Mouse (Mus musculus): ENCODE measurements around the gene Cxcr5.

Gene Cxcr5

DNA sequence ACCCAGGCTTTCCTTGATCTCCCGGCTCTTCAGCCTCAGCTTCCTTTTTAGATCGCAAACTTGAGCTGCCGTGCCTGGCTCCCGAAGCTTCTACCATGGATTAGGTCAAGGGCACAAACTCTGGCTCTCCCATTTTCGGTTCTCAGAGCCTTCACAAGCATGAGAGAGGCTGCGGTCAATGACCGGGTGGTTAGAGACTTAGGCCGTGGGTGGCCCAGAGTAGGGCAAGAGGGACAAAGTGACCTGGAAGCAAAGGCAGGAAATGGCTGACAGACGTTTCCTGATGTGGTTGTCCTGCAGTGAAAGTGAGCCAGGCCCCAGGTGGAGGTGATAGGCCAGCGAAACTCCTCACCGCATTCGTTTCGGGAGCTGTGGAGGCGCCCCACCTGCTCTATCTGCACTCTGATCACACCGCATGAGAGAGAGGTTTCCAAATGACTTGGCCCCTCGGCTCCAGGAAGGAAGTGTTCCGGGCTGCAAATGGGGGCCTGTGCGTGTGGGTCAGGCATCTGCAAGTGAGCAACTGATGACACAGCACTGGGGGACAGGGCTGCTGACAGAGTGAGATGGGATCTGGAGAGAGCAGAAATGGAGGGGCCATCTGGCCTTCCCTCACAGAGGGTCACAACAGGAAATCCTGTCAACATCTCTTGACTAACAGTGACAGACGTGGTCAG is 23.9 kb downstream of the Cxcr5 start:
- DNase-seq (ENCODE audit: low read depth, low spot score): no peak

DNA sequence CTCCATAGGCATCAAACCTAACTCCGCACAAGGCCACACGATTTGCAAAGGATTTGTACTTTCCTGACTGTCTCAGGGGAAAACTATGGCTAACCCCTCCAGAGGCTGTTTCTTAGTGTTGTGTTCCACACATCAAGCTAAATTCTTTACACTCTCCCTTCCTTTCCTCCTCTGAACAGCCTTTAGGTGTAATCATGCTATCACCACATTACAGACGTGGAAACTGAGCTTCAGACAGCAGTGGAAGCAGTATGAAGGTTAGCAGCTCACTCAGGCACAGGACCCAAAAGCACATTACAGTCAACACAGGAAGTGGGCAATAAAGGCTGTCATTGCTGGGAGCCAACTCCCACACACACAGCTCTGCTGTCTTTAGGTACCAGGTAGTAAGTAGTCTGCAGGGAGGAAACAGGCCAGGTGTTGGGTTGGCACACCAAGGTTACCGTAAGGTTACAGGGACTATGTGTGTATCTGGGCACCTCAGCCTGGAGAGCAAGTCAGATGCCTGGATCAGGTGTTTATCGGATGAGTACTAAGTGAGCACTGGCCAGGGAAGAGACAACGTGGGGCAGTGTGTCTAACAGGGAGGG is 28.6 kb downstream of the Cxcr5 start:
- DNase-seq (ENCODE audit: low read depth, low spot score): no peak

DNA sequence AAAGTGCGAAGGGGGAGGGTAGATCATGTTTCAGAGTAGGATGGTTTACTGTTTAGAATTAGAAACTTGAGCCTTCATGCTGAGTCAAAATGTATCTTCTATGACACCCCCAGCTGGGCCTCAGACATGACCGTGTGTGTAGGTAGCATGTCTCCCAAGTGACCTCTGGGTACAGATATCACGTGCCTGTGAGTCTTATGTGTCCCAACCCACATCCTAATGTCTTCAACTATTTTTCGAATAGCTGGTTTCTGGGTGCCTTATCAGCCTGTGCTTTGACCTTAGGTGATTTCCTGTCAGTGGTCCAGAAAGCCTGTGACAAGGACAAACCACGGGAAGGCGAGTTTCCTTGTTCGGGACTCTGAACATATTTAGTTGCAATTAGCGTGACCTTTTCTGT is 33.3 kb downstream of the Cxcr5 start:
- DNase-seq (ENCODE audit: low read depth, low spot score): no peak

DNA sequence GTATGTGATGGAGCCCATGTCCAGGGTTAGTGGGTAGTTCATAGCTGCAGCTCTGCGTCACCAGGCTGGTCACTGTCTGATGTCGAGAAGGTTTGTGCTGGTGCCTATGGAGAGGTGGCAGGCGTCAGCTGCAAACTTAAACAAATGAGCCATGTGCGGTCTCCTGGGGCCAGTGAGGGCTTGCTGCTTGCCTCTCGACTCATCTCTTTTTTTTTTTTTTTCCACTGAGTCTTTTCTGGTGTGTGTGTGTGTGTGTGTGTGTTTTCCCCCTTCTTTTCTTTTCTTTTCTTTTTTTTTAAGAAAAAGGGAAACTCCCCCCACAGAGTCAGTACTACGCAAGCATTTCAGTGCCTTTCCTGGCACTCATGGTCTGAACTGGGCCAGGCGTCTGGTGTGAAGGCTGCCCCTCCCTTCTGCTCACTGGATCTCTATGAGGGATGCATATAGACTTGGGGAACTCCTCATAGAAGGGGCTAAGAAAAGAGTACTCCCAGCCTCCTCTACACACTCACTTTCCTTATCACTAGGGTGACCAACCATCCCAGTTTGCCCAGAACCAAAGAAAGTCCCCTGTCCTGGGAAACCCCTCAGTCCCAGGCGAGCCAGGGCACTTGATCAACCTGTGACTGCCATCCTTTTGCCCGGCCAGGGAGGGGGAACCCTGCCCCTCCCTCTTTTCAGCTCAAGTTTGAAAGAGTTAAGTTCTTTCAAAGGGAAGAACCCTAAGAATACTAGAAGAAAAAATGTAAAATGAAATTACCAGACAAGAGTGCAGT is 35.2 kb downstream of the Cxcr5 start:
- no peak for DNase-seq (ENCODE audit: low read depth, low spot score)

DNA sequence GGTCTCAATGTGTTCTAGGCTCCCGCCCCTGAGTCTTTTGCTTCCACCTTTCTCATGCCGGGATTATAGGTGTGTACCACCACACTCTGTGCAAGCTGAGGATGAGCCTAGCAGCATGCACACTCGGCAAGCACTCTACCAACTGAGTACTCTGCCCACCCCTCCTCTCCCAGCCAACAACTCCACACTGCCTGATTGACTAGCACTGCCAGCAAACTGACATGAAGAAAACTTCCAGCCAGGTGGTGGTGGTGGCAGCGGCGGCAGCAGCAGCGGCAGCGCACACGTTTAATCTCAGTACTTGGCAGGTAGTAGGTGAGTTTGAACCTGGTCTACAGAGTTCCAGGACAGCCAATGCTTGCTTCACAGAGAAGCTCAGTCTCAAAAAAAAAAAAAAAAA is 36.1 kb downstream of the Cxcr5 start:
- DNase-seq (ENCODE audit: low read depth, low spot score): no peak

DNA sequence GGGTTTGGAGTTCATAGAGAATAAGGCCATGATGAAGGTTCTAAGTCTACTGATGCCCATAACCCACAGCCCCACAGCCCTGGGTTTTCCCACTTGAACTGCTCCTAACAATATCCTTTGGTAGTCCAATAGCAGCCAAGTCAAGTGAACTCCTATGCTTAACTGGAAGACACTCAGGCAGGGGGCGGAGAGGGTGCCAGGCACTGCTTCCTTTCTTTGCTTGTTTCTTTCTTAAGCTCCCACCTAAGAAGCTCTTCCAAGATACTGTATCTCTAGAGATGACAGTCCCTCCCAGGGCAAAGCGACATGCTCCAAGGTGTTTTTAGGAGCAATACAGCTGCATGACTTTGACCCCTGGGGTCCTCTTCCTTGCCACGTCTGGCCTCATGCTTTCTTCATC is 36.7 kb downstream of the Cxcr5 start:
- no peak for DNase-seq (ENCODE audit: low read depth, low spot score)

DNA sequence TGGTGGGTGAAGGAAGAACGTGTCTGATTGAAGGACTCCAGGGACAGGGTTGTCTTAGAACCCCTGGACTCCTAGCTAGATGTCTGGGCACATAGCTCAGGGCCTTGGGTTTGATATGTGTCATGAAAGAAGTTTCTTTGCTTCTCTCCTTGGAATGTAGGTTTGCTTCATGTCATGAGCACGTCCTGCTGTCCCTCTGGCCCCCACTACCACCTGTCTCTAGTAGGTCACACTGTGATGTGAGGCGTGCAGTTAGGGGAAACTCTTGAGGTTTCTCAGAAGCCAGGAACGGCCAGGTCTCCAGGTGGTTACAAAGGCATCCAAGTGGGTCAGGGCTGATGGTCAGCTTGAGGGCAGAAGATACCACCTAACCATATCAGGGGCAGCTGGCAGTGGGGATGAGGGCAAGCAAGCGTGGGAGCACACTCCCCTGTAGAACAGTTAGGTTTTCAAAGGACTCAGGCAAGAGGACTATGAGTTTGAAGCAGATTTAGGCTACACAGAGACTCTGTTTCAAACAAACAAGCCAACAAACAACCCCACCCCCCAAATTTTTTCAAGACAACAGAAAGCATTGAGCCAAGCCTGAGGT is 37.3 kb downstream of the Cxcr5 start:
- no peak for DNase-seq (ENCODE audit: low read depth, low spot score)

DNA sequence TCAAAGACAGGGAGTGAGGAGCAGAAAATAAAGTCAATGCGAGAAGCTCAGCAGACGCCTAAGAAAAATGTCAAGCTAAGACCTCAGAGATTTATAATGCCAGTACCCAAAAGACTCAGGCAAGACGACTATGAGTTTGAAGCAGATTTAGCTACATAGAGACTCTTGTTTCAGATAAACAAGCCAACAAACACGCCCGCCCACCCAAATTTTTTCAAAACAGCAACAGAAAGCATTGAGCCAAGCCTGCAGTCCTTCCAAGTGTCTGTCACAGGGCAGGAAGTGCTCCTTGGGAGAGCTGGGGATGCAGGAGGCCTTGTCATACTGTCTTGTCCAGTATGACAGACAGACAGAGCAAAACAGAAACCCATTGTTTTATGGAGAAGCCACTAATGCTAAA is 38.0 kb downstream of the Cxcr5 start:
- DNase-seq (ENCODE audit: low read depth, low spot score): no peak

DNA sequence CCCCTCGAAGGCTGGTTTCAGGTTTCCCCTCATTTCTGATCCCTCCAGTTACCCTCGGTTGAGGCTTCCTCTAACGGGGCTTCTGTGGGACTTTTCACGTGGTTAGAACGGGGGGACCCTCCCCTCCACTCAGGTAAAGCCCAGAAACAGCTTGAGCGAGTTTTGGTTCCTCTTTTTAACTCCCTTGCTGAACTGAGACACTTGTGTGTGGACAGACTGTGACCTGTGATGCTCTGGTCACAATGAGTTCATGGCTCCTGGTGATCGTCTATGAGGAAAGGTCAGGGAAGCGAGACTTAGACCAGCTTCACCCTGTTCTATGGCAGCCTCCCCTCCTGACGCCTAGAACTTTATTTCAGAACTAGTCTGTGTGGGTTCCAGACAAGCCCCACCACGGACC is 39.8 kb downstream of the Cxcr5 start:
- DNase-seq (ENCODE audit: low read depth, low spot score): no peak

DNA sequence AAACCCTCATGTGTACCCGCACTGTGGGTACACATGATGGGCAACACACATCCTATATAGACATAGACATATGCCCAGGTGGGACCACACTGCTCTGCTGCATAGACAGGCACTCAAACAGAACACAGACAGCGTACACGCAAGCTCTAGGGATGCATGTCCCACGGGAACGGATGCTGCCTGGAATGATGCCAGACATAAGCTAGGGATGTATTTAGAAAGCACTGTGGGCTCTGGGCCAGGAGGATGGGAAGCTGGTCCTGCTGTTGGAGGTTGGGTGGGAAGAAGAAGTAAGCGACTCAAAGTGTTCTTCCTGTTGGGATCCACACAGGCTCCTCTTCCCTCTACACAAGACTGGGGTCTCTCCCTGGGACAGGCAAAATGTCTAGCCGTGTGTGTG is 43.6 kb downstream of the Cxcr5 start:
- DNase-seq (ENCODE audit: low read depth, low spot score): no peak

DNA sequence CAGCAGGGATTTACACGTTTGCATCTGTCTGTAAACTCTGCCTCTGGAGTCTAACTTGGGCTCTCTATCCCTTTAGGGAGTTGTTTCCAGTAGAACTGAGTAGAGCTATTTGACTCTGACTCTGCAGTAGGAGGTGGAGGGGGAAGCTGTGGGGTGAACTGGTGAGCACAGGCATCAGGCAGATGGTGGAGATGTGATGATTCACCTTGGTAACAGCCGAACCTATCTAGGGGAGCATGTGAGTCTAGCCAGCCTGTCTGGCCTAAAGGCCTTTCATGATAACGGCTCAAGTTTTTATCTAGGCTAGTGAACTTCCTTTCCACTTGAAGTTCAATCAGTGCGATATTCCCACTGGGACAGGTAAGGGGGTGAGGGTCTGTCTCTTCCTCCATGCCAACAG is 44.3 kb downstream of the Cxcr5 start:
- no peak for DNase-seq (ENCODE audit: low read depth, low spot score)

DNA sequence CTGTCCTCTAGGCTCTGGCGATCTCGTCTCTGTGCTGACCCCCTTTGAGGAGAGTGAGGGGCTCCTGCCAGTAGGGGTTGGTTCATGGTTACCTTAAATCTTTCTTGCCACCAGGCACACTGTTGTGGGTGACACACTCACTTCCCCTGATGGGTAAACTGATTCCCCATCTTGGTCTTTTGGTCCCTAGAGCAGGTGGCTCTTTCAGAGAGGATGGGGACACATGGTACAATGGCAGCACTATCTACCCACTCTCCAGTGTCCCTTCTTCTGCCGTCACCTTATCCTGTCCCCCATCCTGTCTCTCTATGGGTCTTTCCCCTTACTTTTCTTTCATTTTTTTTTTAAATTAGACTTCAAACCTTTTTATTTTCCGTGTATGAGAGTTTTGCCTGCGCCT is 45.8 kb downstream of the Cxcr5 start:
- no peak for DNase-seq (ENCODE audit: low read depth, low spot score)

DNA sequence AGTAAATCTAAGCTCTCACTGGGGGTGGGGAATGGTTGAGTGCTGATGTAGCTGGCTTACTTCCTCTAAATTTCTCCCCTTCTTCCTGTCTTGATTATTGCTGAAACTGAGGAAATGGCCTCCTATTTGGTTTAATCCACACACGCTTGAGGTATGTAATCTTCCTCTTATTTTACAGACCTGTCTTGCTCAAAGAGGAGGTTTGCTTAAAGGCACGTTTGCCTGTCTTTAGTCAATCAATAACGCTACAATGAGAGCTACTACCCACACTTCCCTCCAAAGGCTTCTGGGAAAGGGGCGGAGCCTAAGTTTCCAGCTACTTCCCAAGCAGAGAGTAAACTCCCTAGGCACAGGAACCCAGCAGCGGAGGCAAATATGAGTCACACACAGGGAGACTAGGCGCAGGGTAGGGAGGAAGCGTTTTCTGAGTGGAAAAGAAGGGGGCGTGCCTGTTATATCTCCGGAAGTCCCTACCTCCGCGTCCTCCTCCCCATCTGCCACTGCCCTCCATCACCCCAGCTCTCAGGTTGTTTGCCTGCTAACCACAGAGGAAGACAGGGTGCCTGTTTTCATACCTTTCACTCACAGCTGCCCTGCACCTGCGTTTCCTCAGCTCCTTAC is 46.4 kb downstream of the Cxcr5 start:
- DNase-seq (ENCODE audit: low read depth, low spot score): peak; percentile 91

DNA sequence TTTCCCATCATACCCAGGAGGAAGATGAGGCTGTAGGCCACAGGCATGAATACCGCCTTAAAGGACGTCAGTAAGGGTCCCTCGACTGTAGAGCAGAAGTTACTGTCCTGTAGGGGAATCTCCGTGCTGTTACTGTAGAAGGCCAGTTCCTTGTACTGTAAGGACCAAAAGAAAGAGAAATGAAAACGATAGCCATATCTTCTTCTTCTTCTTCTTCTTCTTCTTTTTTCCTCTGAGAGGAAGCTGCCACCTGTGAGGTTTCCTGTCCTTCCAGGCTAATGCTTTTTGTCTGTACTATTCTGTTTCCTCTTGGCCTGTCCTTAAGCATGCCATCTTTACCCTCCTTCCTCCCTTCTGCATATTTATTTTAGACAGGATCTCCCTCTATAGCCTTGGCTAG is 47.5 kb downstream of the Cxcr5 start:
- no peak for DNase-seq (ENCODE audit: low read depth, low spot score)

DNA sequence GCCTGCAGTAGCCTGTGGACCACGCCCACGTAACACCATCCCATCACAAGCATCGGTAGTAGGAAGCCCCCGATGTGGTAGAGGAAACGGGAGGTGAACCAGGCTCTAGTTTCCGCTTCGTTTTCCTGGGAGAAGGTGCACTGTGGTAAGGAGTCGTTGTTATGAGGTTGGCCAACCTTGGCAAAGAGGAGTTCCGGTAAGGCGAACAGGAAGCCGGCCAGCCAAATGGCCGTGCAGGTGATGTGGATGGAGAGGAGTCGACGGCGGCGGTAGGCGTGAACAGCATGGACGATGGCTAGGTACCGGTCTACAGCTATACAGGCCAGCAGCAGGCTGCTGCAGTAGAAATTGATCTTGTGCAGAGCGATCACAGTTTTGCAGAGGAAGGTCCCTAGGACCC is 48.1 kb downstream of the Cxcr5 start:
- no peak for DNase-seq (ENCODE audit: low read depth, low spot score)

DNA sequence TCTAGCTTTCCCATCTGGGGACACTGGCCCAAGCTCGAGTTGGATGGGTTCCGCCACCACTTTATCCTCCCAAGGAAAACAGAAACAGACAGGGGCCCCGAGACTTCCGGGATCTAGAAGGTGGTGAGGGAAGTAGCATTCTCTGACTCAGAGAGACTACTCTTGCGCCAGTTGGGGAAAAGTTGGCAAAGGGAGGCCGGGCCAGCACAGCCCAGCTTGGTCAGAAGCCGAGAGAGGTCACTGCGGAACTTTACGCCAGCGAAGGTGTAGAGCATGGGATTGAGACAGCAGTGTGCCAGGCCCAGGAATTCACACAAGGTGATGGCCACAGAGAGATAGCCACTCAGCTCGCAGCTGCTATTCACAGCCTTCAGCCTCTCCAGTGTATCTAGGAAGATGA is 48.6 kb downstream of the Cxcr5 start:
- no peak for DNase-seq (ENCODE audit: low read depth, low spot score)

DNA sequence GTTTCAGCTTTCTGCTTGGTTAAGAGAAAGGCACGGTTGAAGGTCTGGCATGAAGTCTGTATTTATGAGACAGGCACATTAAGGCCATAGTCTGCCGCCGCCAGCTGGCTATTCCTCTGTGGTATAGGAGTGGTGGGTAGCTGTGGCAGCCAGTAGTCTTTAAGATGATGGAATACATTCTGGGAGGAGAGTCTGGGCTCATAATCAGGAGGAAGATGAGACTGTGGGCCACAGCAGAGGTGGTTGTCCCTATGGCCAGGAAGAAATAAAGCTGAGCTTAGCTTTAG is 49.0 kb downstream of the Cxcr5 start:
- DNase-seq (ENCODE audit: low read depth, low spot score): no peak

DNA sequence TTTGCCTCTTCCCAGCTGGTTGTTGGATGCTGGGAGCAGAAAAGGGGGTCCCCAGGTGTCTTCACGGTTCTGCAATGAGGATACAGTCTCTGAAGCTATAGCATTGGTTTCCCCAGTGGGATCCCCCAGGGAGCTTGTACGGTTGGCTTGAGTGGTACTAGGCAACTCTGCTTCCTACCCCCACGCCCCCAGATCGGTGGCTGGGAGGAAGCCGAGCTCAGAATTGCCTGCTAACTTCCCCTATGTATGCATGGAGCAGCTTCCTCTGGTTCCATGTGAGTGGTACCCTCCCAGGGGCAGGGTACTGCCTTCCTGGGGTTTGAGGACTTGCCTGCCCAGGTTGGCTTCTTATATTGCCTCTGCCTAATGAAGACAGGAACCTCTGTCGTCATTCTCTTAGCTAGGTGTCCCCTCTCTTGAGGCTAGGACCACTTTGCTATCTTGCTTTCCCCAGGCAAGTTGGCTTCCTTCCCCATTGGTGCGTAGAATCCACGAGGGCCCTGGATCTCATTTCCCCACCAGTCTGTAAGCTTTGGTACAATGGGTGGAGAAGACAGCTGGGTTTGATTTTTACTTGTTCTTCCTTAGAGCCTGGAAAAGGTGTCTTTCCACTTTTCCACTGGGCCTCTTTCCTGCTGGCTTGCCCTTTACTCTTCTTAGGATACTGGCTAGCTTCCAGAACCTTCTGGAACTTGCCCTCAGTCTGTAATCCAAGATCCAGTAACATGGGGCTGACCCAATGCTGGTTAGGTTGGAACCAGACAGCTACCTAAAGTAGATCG is 49.6 kb downstream of the Cxcr5 start:
- no peak for DNase-seq (ENCODE audit: low read depth, low spot score)

DNA sequence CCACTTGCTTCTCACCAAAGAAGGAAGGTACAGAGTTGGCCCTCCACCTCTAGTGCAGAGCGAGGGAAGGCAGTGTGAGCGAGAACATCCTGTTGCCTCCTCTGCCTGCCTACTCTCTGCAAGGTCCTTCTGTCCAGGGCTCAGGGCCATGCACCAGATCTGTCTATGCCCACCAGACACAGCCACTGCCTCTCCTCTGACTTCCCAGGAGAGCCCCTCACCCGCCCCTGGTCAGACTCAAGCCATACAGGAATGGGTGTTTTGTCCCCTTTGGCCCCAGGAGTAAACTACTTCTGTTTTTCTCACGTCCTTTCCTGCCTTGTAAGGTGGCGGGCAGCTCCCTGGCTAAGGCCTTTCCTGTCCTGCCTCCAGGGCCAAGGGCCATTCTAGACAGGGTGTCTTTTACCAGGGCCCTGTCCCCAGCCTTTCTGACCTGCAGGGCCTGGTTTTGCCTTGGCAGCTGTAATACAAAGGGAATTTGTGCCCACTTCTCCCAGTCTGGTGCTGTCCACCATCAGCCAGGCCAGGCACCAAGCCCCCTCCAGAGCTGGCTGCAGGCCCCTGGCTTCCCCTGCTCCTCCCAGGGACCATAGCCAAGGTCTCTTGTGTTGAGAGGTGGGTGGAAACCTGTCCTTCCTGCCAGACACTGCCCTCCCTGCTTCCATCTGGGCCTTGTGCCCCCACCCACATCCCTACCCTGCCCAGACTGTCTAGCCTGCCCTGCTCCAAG is 50.6 kb downstream of the Cxcr5 start:
- no peak for DNase-seq (ENCODE audit: low read depth, low spot score)

DNA sequence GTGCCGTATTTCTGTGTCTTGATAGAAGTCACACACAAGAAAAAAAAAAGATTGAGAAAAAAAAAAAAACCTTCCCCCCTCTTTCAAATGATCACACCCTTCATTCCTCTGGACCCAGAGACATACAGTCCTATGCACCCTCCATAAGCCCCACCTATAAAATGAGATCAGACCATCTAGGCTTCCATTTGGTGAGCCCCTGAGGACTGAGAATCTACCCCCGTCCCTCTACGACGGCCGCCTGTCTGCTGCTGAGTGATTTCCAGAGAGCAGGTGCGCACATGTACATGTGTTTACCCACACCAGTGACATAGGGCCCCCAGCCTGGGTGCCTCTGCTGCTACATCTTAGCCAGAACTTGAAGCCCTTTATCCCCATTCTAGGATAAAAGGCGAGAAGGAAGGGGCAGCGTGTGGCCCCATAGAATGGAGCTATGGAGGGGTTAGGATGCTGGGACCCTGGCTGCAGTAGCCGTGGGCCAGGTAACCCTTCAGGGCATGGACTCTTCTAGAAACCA is 51.3 kb downstream of the Cxcr5 start:
- no peak for DNase-seq (ENCODE audit: low read depth, low spot score)

Measured in ZHBTc4 (cell line).